Mouse (Mus musculus): Measurements from ENCODE around the gene Dpysl4.

- TF ChIP-seq CTCF (conservative IDR thresholded peaks at IDR 0.05 in 1 of 2, IDR thresholded peaks at IDR 0.05 in 1 of 2; ENCODE audit: low read depth in 2 of 2, low read length in 2 of 2), result no peak
- no peak for TF ChIP-seq ZC3H11A (IDR thresholded peaks at IDR 0.05; ENCODE audit: low read depth, low read length)
- no peak for TF ChIP-seq POLR2A (IDR thresholded peaks at IDR 0.05; ENCODE audit: low read depth, low read length)
- TF ChIP-seq MAZ (IDR thresholded peaks at IDR 0.05; ENCODE audit: low read depth, low read length), result no peak
- TF ChIP-seq USF1 (IDR thresholded peaks at IDR 0.05; ENCODE audit: low read depth, low read length), result no peak
- TF ChIP-seq SMC3 (IDR thresholded peaks at IDR 0.05; ENCODE audit: low read depth, low read length), result no peak
- no peak for TF ChIP-seq MAFK (IDR thresholded peaks at IDR 0.05; ENCODE audit: insufficient replicate concordance, low read length)
- TF ChIP-seq NELFE (IDR thresholded peaks at IDR 0.05; ENCODE audit: low read depth, low read length), result no peak
- no peak for TF ChIP-seq CHD2 (IDR thresholded peaks at IDR 0.05; ENCODE audit: low read length)
- TF ChIP-seq NRF1 (IDR thresholded peaks at IDR 0.05; ENCODE audit: low read depth, low read length), result no peak
- no peak for TF ChIP-seq ETS1 (conservative IDR thresholded peaks at IDR 0.05; ENCODE audit: low read depth, low read length)
- TF ChIP-seq EP300 (IDR thresholded peaks at IDR 0.05; ENCODE audit: low read length), result no peak
- TF ChIP-seq RCOR1 (conservative IDR thresholded peaks at IDR 0.05; ENCODE audit: low read depth, low read length), result no peak
- TF ChIP-seq USF2 (conservative IDR thresholded peaks at IDR 0.05; ENCODE audit: low read depth, low read length), result no peak
Observed at GRCm38 (mm10) chr7:139082281-139082680, 3.5 kb upstream of the Dpysl4 start.

All from CH12.LX (cell line).